Mouse (Mus musculus): ENCODE results near the gene Cpe. TPM values are rescaled to one million over a fixed set of nuclear protein-coding genes. Genes with fewer than 3 reads are reported as not detected.

The Cpe gene
- polyA plus RNA-seq, 1 experiment from 2014 or later: 752 TPM

DNA sequence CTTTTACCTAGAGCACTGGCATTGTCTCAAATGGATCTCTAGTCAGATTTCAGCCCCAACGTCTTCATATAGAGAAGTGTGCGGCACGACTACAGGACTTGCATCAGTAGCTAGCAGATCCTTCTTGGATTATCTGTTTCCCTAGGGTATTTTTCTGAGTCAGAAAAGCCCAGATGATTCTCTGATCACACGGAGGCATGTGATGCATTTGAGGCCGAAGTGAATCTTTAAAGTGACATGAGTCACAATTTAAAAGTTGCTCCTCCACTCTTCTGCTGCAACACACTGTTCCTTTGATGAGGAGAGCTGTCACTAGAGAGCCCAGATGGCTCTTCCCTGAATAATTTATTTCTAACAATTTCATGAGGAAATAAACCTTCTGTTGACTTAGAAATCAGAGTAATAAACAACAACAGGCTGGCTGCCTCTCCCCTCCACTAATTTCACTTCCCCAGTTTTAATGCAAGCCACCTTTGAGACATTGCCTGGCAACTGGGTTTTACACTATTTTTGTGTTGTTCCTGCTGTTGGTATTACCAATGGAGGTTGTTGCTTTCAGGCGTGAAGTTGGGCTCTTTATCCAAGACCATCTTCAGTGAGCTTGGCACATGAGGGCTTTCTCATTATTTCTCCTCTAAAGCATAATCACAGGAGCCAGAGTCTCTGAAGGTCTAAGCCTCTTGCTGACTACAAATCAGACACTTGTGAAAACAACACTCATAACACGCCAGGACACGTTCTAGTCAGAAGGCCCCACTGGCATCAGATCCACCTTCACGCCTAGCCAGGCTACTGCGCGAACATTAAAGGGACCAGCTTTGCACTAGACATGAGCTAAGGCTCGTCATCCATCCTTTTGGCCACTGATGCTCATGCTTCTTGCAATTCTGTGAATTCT, 48.5 kb downstream of the Cpe start:
- Histone ChIP-seq H3K4me3 (replicated peaks; ENCODE audit: low read length) (no peak overlapping the region), H3K9me3 (ENCODE audit: control insufficient read depth, low read length) (no peaks in the 10 kb centered on the region), H3K36me3 (replicated peaks; ENCODE audit: control insufficient read depth, insufficient read depth) (no peaks in the 10 kb centered on the region), H3K9ac (no peak overlapping the region), H3K27ac (no peak overlapping the region), H3K4me1 (replicated peaks; ENCODE audit: control insufficient read depth, insufficient read depth, low read length) (no peaks in the 10 kb centered on the region; the same call in 1 of the 2 replicates), H3K4me2 (replicated peaks) (no peak overlapping the region), H3K27me3 (ENCODE audit: control insufficient read depth, insufficient read depth, low read length) (no peaks in the 10 kb centered on the region)
- DNase-seq (ENCODE audit: low spot score) (no peak), ATAC-seq (ENCODE audit: low FRiP score) (no peak)
- 88% methylated on average over 12 of the region's 12 CpGs for WGBS

DNA sequence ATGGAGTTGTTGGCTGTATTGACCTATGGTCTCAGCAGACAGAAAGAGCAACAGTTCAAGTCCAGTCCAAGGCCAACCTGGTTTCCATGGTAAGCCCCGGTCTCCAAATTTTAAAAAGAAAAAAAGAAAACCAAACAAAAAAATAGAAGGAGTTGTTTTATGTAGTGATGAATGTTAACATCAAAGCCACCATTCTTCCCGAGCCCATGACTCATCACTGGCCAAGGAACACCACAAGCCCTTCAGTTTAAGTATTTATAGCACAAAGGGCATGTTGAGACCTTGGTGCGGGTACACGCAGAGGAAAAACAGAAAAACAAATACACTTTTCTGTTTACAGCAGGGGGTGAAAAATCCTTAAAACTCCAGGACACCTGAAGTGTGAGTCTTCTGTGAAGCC, 49.5 kb downstream of the Cpe start:
- H3K27ac ChIP-seq: no peak overlapping the region
- H3K27me3 ChIP-seq (ENCODE audit: control insufficient read depth, insufficient read depth, low read length): no peaks in the 10 kb centered on the region
- WGBS: 78% methylated on average over 4 of the region's 4 CpGs
- no peaks in the 10 kb centered on the region for H3K36me3 ChIP-seq (replicated peaks; ENCODE audit: control insufficient read depth, insufficient read depth)
- H3K9me3 ChIP-seq (ENCODE audit: control insufficient read depth, low read length): no peaks in the 10 kb centered on the region
- H3K4me1 ChIP-seq (replicated peaks; ENCODE audit: control insufficient read depth, insufficient read depth, low read length): no peaks in the 10 kb centered on the region; the same call in 1 of the 2 replicates
- ATAC-seq (ENCODE audit: low FRiP score) (no peak), DNase-seq (ENCODE audit: low spot score) (no peak)
- H3K4me3 ChIP-seq (replicated peaks; ENCODE audit: low read length): no peak overlapping the region
- no peak overlapping the region for H3K4me2 ChIP-seq (replicated peaks)
- H3K9ac ChIP-seq: no peak overlapping the region

DNA sequence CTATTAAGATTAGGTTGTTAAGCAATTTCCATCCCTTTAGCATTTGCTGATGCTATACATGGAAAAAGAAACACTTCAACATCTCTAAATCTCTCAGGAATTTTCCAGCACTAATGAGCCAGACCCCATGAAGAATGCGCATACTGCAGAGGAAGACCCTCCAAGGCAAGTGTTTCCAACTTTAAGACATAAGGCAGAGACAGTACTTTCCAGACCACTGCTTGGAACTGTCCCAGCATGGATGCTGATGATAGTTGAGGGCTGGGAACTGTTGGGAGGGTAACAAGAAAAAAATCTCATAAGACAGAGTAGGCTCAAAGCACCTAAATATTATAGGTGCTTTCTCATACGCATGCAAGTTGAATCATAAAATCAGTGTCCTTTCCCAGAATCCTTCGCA, 50.1 kb downstream of the Cpe start:
- Histone ChIP-seq H3K9ac (no peak overlapping the region), H3K4me1 (replicated peaks; ENCODE audit: control insufficient read depth, insufficient read depth, low read length) (no peaks in the 10 kb centered on the region; the same call in 1 of the 2 replicates), H3K9me3 (ENCODE audit: control insufficient read depth, low read length) (no peaks in the 10 kb centered on the region), H3K36me3 (replicated peaks; ENCODE audit: control insufficient read depth, insufficient read depth) (no peaks in the 10 kb centered on the region), H3K4me2 (replicated peaks) (no peak overlapping the region), H3K27ac (no peak overlapping the region), H3K4me3 (replicated peaks; ENCODE audit: low read length) (no peak overlapping the region), H3K27me3 (ENCODE audit: control insufficient read depth, insufficient read depth, low read length) (no peaks in the 10 kb centered on the region)
- ATAC-seq (ENCODE audit: low FRiP score): no peak
- 94% methylated on average over 3 of the region's 3 CpGs for WGBS
- no peak for DNase-seq (ENCODE audit: low spot score)

DNA sequence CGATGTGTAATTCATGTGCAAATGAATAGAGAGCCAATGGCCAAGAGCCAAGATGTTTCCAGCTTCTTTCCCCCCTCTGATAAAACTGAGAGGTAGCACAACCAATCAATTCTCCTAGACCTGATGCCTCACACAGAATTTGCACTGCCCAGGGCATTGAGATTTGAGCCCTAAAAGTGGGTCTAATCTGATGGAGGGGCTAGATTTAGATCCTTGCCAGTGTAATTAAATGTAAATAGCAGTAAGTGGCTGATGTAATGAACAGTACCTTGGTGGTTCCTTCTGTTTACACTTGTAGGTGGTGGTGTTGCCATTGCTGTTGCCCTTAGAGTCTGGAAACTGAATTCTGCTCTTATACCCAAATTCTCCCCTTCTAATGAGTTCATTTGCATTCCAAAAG, 52.3 kb downstream of the Cpe start:
- no peaks in the 10 kb centered on the region for H3K9me3 ChIP-seq (ENCODE audit: control insufficient read depth, low read length)
- ATAC-seq (ENCODE audit: low FRiP score): no peak
- H3K4me2 ChIP-seq (replicated peaks): no peak overlapping the region
- H3K27me3 ChIP-seq (ENCODE audit: control insufficient read depth, insufficient read depth, low read length): no peaks in the 10 kb centered on the region
- no peaks in the 10 kb centered on the region for H3K36me3 ChIP-seq (replicated peaks; ENCODE audit: control insufficient read depth, insufficient read depth)
- H3K27ac ChIP-seq: no peak overlapping the region
- H3K4me3 ChIP-seq (replicated peaks; ENCODE audit: low read length): no peak overlapping the region
- H3K9ac ChIP-seq: no peak overlapping the region
- no peak for DNase-seq (ENCODE audit: low spot score)
- 41% methylated on average over 1 of the region's 1 CpGs for WGBS
- no peaks in the 10 kb centered on the region; the same call in 1 of the 2 replicates for H3K4me1 ChIP-seq (replicated peaks; ENCODE audit: control insufficient read depth, insufficient read depth, low read length)

DNA sequence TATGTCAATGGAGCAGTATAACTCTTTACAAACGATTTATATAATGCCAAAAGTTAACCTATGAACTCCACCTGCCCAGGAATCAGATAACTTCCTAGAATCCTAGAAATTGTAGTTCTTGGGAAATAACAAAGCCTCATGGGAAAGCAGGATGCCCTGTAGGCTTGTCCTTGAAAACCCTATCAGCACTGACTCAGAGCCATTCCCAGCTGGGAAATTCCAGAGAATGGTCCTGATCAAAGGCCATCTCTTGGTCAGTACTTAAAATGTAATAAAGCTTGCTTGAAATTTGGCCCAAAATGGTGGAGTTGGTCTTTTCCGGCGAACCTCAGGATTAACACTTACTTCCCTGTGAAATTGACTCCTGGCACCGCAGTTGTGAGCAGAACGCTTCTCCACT, 53.2 kb downstream of the Cpe start:
- WGBS: 96% methylated on average over 5 of the region's 5 CpGs
- no peak for DNase-seq (ENCODE audit: low spot score)
- no peak overlapping the region for H3K4me2 ChIP-seq (replicated peaks)
- no peaks in the 10 kb centered on the region for H3K27me3 ChIP-seq (ENCODE audit: control insufficient read depth, insufficient read depth, low read length)
- H3K4me3 ChIP-seq (replicated peaks; ENCODE audit: low read length): no peak overlapping the region
- no peaks in the 10 kb centered on the region for H3K36me3 ChIP-seq (replicated peaks; ENCODE audit: control insufficient read depth, insufficient read depth)
- H3K9ac ChIP-seq: no peak overlapping the region
- H3K27ac ChIP-seq: no peak overlapping the region
- no peak for ATAC-seq (ENCODE audit: low FRiP score)
- H3K9me3 ChIP-seq (ENCODE audit: control insufficient read depth, low read length): no peaks in the 10 kb centered on the region
- no peaks in the 10 kb centered on the region; the same call in 1 of the 2 replicates for H3K4me1 ChIP-seq (replicated peaks; ENCODE audit: control insufficient read depth, insufficient read depth, low read length)

DNA sequence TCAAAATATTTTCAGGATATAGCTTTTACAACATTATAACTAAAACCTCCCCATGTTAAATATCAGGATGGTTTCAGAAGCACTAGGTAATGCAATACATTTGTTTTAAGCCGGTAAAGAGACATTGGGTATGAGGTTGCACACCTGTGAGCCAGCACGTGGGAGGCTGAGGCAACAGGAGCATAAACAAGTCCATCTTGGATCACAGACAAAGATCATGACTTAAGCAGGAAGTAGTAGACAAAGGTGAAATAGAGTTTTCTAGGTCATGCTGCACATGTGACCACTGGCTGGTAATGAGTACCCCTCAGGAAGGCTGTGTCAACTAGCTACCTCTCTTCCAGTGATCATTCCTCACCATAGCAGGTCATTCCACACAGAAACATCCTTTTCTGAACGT, 58.0 kb downstream of the Cpe start:
- no peaks in the 10 kb centered on the region for H3K4me1 ChIP-seq (replicated peaks; ENCODE audit: control insufficient read depth, insufficient read depth, low read length)
- DNase-seq (ENCODE audit: low spot score) (no peak), ATAC-seq (ENCODE audit: low FRiP score) (no peak)
- no peak overlapping the region for H3K27ac ChIP-seq
- H3K9ac ChIP-seq: no peak overlapping the region
- H3K27me3 ChIP-seq (ENCODE audit: control insufficient read depth, insufficient read depth, low read length): no peaks in the 10 kb centered on the region
- 96% methylated on average over 3 of the region's 3 CpGs for WGBS
- H3K4me3 ChIP-seq (replicated peaks; ENCODE audit: low read length): no peak overlapping the region
- no peaks in the 10 kb centered on the region for H3K36me3 ChIP-seq (replicated peaks; ENCODE audit: control insufficient read depth, insufficient read depth)
- H3K4me2 ChIP-seq (replicated peaks): no peak overlapping the region
- no peaks in the 10 kb centered on the region for H3K9me3 ChIP-seq (ENCODE audit: control insufficient read depth, low read length)

DNA sequence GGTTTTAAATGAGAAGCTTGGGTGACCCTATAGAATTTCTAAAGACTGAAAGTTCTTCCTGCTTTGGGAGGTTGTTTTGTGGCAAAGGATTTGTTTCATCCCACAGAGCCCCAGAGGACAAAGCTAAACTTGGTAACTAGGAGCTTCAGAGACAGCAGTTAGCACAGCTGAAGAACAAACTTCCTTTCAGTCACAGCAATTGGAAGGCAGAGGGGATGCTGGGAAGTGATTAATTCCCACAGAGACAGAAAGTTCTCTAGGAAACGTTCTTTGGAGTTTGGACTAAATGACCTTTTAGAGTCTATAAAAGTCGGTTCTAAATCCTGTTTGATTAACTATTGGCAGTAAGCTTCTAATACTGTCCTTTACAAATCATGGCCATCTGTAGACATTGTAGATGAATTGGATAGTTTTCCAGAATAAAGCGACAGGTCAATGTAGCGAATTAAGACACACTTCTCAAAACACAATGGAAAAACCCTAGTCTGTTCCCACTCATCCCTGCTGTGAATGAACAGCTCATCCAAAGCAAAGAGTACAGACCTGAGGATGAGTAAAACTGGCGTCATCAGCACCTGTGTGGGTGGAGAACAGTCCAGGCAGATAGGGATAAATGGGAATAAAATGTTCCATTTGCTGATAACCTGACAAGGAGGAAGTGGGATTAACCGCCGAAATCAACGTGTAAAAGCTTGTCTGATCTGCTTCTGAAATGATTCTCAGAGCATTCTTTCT, 58.6 kb downstream of the Cpe start:
- ATAC-seq (ENCODE audit: low FRiP score) (no peak), DNase-seq (ENCODE audit: low spot score) (no peak)
- Histone ChIP-seq H3K4me1 (replicated peaks; ENCODE audit: control insufficient read depth, insufficient read depth, low read length) (0 out of 2 replicates have a peak, but pooled peaks cover 2% of the 10 kb centered on the region), H3K27me3 (ENCODE audit: control insufficient read depth, insufficient read depth, low read length) (no peaks in the 10 kb centered on the region), H3K4me3 (replicated peaks; ENCODE audit: low read length) (no peak overlapping the region), H3K36me3 (replicated peaks; ENCODE audit: control insufficient read depth, insufficient read depth) (no peaks in the 10 kb centered on the region), H3K4me2 (replicated peaks) (no peak overlapping the region), H3K9ac (no peak overlapping the region), H3K27ac (no peak overlapping the region), H3K9me3 (ENCODE audit: control insufficient read depth, low read length) (no peaks in the 10 kb centered on the region)
- WGBS: 74% methylated on average over 8 of the region's 8 CpGs

DNA sequence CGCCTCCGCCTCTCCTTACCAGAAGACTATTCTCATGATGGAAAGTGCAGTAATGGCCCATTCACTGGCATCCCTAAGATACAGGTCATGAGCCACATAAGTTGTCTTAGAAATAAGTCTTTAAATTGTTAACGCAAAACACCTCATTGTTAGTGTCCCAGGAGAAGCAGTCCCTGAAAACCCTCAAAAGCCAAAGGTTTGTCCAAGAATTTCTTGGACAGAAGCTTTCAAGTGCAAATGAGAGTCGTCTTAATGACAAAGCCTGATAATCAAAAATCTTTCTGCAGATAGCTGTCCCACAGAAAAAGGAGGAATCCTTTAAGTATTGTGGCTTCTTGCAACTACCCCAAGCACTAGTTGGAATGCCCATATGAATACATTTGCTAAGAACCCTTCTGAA, 60.7 kb downstream of the Cpe start:
- no peak overlapping the region for H3K4me2 ChIP-seq (replicated peaks)
- no peak overlapping the region for H3K4me3 ChIP-seq (replicated peaks; ENCODE audit: low read length)
- no peak overlapping the region for H3K9ac ChIP-seq
- no peaks in the 10 kb centered on the region for H3K36me3 ChIP-seq (replicated peaks; ENCODE audit: control insufficient read depth, insufficient read depth)
- H3K27ac ChIP-seq: no peak overlapping the region
- 0 out of 2 replicates have a peak, but pooled peaks cover 4% of the 10 kb centered on the region for H3K4me1 ChIP-seq (replicated peaks; ENCODE audit: control insufficient read depth, insufficient read depth, low read length)
- H3K9me3 ChIP-seq (ENCODE audit: control insufficient read depth, low read length): no peaks in the 10 kb centered on the region
- no peaks in the 10 kb centered on the region for H3K27me3 ChIP-seq (ENCODE audit: control insufficient read depth, insufficient read depth, low read length)
- no peak for DNase-seq (ENCODE audit: low spot score)
- WGBS: 92% methylated on average over 4 of the region's 4 CpGs
- no peak for ATAC-seq (ENCODE audit: low FRiP score)

DNA sequence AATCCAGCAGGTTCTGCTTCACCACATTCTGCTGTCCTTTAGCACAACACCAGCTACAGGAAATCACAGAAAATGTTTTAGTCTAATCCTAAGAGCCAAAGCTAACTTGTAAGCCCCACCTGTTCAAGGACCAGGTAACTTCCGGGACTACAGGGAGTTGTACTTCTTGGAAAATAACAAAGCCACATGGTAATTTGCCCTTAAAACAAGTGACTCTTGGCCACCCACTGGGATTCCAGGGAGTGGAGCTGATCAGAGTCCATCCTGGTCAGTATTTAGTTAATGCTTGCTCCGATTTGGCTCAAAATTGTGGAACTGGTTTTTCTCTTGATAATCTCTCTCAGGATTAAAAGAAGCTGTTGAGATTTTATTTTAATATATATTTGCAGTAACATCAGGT, 61.1 kb downstream of the Cpe start:
- Histone ChIP-seq H3K27ac (no peak overlapping the region), H3K27me3 (ENCODE audit: control insufficient read depth, insufficient read depth, low read length) (no peaks in the 10 kb centered on the region), H3K9me3 (ENCODE audit: control insufficient read depth, low read length) (no peaks in the 10 kb centered on the region), H3K4me3 (replicated peaks; ENCODE audit: low read length) (no peak overlapping the region), H3K4me2 (replicated peaks) (no peak overlapping the region), H3K9ac (no peak overlapping the region), H3K4me1 (replicated peaks; ENCODE audit: control insufficient read depth, insufficient read depth, low read length) (0 out of 2 replicates have a peak, but pooled peaks cover 4% of the 10 kb centered on the region), H3K36me3 (replicated peaks; ENCODE audit: control insufficient read depth, insufficient read depth) (no peaks in the 10 kb centered on the region)
- WGBS: 86% methylated on average over 2 of the region's 2 CpGs
- no peak for DNase-seq (ENCODE audit: low spot score)
- ATAC-seq (ENCODE audit: low FRiP score): no peak
